Mouse (Mus musculus) G1E (cell line): ENCODE results near the gene Ubr2. TPM values are rescaled to one million over a fixed set of nuclear protein-coding genes. Genes with fewer than 3 reads are reported as not detected.

Source experiments
- ATAC-seq: 2 replicates; pipeline ENCODE4 v1.8.0; 2016; ENCODE audit warnings: mild to moderate bottlenecking; ENCODE audit not compliant: insufficient number of reproducible peaks, poor library complexity, low FRiP score, severe bottlenecking; ENCODE audit errors: extremely low read depth
- DNase-seq: peaks from one replicate; pipeline ENCODE4 v3.0.0; 2012; ENCODE audit warnings: low spot score
- H3K27me3 ChIP-seq: 2 replicates; pipeline ENCODE4 v1.6.1; 2012; ENCODE audit warnings: mild to moderate bottlenecking, low read length, inconsistent platforms; ENCODE audit not compliant: insufficient read depth
- H3K36me3 ChIP-seq: replicated peaks from 2 replicates; pipeline ENCODE3; 2012; ENCODE audit warnings: mild to moderate bottlenecking, inconsistent platforms
- H3K4me1 ChIP-seq: 2 replicates; pipeline ENCODE4 v1.6.1; 2012; ENCODE audit warnings: low read depth, low read length, inconsistent platforms, mixed read lengths; ENCODE audit not compliant: insufficient read depth
- H3K4me3 ChIP-seq: 2 replicates; pipeline ENCODE4 v1.5.1; 2012; ENCODE audit warnings: low read depth, mild to moderate bottlenecking, inconsistent platforms, low read length, moderate library complexity, mixed read lengths
- H3K9me3 ChIP-seq: replicated peaks from 2 replicates; pipeline ENCODE4 v1.6.1; 2012; ENCODE audit warnings: inconsistent platforms
- CTCF ChIP-seq: IDR thresholded peaks from 2 replicates; pipeline ENCODE4 v1.5.1; 2012; ENCODE audit warnings: low read depth, low read length, inconsistent platforms, mixed read lengths
- GATA1 ChIP-seq: IDR thresholded peaks from 2 replicates; pipeline ENCODE4 v1.6.1; 2012; ENCODE audit warnings: borderline replicate concordance, low read length, inconsistent platforms, mixed read lengths
- GATA2 ChIP-seq: IDR thresholded peaks from 2 replicates; pipeline ENCODE4 v1.6.1; 2012; ENCODE audit warnings: low read depth, low read length, inconsistent platforms, borderline replicate concordance
- POLR2AphosphoS5 ChIP-seq: IDR thresholded peaks from 2 replicates; pipeline ENCODE4 v1.6.1; 2012; ENCODE audit warnings: low read depth, low read length, inconsistent platforms; ENCODE audit not compliant: insufficient replicate concordance
- TAL1 ChIP-seq: conservative IDR thresholded peaks from 2 replicates; pipeline ENCODE4 v1.6.1; 2012; ENCODE audit warnings: low read depth, low read length, inconsistent platforms, mixed read lengths
- polyA plus RNA-seq: library from polyadenylated mRNA; stranded (reverse); fragments of >175 nt; gene quantifications from 2 replicates; pipeline ENCODE4 v1.2.3, GENCODE M21; 2012
- total RNA-seq, 2 experiments: library from RNA; stranded (forward) in 1 of 2; stranded (reverse) in 1 of 2; fragments of 200-1000 nt in 1 of 2; fragments of >200 nt in 1 of 2; fragmentation: Nextera tagmentation in 1 of 2; gene quantifications; 2 replicates each; pipeline ENCODE4 v1.2.3; 2014 to 2017

Gene Ubr2
- total and polyA plus RNA-seq, 3 experiments, result 14.6 to 116 (median 51.4) TPM

DNA sequence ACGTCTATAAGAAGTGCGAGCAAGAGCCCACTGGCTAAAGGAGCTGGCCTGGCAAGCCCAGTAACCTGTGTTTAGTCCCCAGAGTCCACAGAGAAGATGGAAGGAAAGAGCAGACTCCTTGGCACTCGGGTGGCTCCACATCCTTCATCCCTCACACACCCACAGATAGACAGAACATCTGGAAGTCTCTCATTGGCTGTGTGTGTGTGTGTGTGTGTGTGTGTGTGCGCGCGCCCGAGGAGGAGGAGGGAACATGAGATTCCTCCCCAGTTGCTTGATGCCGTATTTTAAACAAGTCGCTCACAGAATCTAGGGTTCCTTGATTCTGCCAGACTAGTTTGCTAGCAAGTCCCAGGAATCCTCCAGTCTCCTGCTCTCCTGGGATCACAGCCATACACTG lies 3.6 kb downstream of the Ubr2 start:
- TF ChIP-seq TAL1, result no peak
- no peak for TF ChIP-seq GATA2
- TF ChIP-seq POLR2AphosphoS5, result no peak
- no peak for TF ChIP-seq CTCF
- TF ChIP-seq GATA1, result no peak
- Histone ChIP-seq H3K9me3 (no peaks in the 10 kb centered on the region), H3K4me1 (peaks cover 58% of the 10 kb centered on the region), H3K27me3 (no peaks in the 10 kb centered on the region), H3K36me3 (peaks cover 47% of the 10 kb centered on the region), H3K4me3 (no peak overlapping the region)
- DNase-seq, result no peak
- ATAC-seq, result no peak

DNA sequence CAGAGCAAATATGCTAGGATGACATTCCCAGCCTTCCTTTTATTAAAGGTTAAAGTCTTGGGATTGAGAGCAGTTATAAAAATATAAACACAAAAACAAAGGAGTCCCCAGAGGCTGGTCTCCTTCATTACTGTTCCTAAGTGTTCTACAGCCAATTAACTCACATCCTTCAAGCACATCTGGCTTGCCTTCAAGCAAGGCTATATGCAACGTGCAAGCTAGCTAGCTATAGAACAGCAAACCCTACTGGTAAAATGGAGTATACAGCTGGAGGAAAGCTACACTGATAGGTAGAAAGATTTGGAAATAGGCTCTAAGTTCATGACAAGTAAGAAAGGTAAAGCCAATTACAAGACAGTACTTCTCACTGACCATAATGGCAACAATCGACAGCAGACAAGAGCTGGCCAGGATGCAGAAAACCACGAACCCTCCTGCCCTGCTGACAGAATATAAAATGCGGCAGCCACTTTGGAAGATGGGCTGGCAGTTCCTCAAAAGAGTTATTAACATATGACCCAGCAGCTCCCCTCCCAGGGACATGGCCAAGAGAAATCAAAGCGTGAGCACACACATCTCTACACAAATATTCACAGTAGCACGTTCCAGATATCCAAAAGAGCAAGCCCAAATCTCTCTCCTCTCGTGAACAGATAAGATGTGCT lies 4.5 kb downstream of the Ubr2 start:
- Histone ChIP-seq H3K27me3 (no peaks in the 10 kb centered on the region), H3K9me3 (no peaks in the 10 kb centered on the region), H3K4me1 (peaks cover 57% of the 10 kb centered on the region), H3K4me3 (no peak overlapping the region), H3K36me3 (peaks cover 55% of the 10 kb centered on the region)
- TF ChIP-seq GATA2 (no peak), CTCF (no peak), GATA1 (no peak), POLR2AphosphoS5 (no peak), TAL1 (no peak)
- DNase-seq (no peak), ATAC-seq (no peak)

DNA sequence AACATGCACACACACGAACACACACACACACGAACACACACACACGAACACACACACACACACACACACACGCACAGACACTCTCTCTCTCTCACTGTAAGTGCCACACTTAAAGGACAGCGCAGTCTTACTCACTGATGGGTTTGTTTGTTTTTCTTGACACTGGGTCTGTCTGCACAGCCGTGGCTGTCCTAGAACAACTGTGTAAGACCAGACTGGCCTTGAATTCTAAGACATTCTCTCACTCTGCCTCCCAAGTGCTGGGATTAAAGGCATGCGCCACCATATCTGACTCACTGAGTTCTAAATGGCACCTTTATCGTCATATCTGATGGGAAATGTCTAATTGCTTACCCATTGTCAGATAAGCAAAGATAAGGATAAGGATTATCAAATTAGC lies 7.1 kb downstream of the Ubr2 start:
- ATAC-seq (no peak), DNase-seq (no peak)
- Histone ChIP-seq H3K36me3 (peaks cover 80% of the 10 kb centered on the region), H3K9me3 (no peaks in the 10 kb centered on the region), H3K4me1 (peaks cover 52% of the 10 kb centered on the region), H3K27me3 (no peaks in the 10 kb centered on the region), H3K4me3 (no peak overlapping the region; the same call in 1 of the 2 replicates)
- TF ChIP-seq TAL1 (no peak), CTCF (no peak), GATA2 (no peak), POLR2AphosphoS5 (no peak), GATA1 (no peak)

DNA sequence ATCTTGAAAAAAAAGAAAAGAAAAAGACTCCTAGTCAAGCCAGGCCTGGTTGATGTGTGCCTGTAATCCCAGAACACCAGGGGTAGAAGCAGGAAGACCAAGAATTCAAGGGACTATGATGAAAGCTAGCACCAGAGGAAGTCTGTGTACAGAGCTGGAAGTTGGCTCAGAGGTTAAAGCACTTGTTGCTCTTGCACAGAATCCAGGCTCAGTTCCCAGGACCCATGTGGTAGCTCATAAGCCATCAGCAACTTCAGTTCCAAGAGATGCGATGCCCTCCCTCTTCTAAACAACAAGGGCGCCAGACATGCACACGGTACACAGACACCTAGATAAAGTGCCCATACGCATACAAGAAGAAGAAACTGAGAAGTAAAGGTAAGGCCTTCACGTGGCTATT lies 8.0 kb downstream of the Ubr2 start:
- no peaks in the 10 kb centered on the region for H3K9me3 ChIP-seq
- DNase-seq (no peak), ATAC-seq (no peak)
- no peaks in the 10 kb centered on the region for H3K27me3 ChIP-seq
- no peak overlapping the region; the same call in 1 of the 2 replicates for H3K4me3 ChIP-seq
- TF ChIP-seq TAL1, result no peak
- TF ChIP-seq CTCF, result no peak
- TF ChIP-seq GATA1, result no peak
- no peak for TF ChIP-seq POLR2AphosphoS5
- TF ChIP-seq GATA2, result no peak
- H3K36me3 ChIP-seq, result peaks cover 84% of the 10 kb centered on the region
- peaks cover 48% of the 10 kb centered on the region for H3K4me1 ChIP-seq

DNA sequence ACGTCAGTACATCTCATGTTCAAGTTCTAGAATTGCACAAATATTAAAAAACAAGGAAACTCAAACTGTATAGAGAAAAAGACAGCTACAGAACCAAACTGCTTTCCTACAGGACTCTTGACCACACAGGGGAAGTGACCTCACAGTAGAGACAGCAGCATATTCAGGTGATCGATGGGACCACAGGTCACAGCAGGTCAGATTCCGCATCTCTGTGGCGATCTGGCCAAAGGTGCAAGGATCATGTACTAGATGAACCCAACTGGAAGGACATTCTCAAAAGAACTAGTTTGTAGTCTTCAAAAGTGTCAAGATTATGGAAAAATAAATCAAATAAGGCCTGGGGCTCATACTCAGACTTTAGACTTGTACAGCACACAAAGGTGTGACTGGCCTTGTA lies 11.5 kb downstream of the Ubr2 start:
- Histone ChIP-seq H3K9me3 (no peaks in the 10 kb centered on the region), H3K27me3 (no peaks in the 10 kb centered on the region), H3K4me3 (no peak overlapping the region), H3K4me1 (peaks cover 41% of the 10 kb centered on the region), H3K36me3 (peaks cover 89% of the 10 kb centered on the region)
- ATAC-seq, result no peak
- no peak for DNase-seq
- TF ChIP-seq TAL1, result no peak
- no peak for TF ChIP-seq GATA1
- TF ChIP-seq CTCF, result no peak
- no peak for TF ChIP-seq POLR2AphosphoS5
- TF ChIP-seq GATA2, result no peak

DNA sequence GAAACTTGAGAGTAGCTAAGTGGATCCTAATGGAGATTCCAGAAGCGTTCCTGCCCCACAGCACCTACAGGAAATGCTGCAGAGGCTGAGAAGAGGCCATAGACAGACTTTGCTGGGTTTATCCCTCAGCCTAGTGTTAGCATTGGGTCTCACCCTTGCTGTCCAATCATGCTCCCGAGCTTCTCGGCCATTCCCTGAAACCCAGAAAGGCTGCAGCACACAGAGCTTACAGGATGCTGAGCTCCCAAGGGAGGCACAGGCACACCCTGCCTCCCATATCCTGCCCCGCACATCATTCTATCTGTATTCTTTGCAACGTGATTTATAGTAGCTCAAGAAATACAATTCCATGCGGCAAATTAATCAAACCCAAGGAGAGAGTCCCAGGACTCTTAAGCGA lies 13.9 kb downstream of the Ubr2 start:
- TF ChIP-seq POLR2AphosphoS5 (no peak), CTCF (no peak), TAL1 (no peak), GATA1 (no peak), GATA2 (no peak)
- DNase-seq (no peak), ATAC-seq (no peak)
- Histone ChIP-seq H3K4me1 (peaks cover 19% of the 10 kb centered on the region), H3K36me3 (peaks cover 98% of the 10 kb centered on the region), H3K4me3 (no peak overlapping the region), H3K27me3 (no peaks in the 10 kb centered on the region), H3K9me3 (no peaks in the 10 kb centered on the region)
